Mouse (Mus musculus): Measurements from ENCODE around the gene Susd4.

- TF ChIP-seq CTCF (IDR thresholded peaks at IDR 0.05; ENCODE audit: borderline replicate concordance, extremely low read depth, insufficient read depth, insufficient read length) (no peak), POLR2A (IDR thresholded peaks at IDR 0.05; ENCODE audit: borderline replicate concordance, extremely low read depth, insufficient read depth, insufficient read length, poor library complexity, severe bottlenecking) (no peak)
Observed at GRCm38 (mm10) chr1:182776749-182777410, 13.2 kb downstream of the Susd4 start.

Data from brain, embryonic 14.5 days (tissue).